Mouse (Mus musculus): ENCODE data around the gene Mapkap1.
A peak's percentile ranks its signal among the peaks of the same experiment; 100 is the strongest.

Gene Mapkap1

DNA sequence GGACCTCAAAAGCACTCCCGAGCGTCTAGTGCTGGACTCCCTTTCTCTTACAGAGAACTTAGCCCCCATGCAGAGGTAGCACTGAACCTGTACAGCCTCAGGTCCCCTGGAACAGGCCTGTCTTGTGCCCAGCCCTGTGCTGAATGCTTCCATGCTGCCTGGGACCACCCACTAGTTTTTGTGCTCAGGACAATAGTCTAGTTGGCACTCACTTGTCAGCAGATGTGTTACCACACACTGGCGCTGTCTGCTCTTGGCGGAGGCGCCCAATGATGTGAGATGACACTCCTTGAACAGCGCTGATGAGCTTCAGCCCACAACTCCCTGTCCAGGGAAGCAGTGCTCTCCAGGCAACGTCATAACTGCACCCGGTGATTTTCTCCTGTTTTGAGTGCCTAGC, 182.0 kb downstream of the Mapkap1 start:
- DNase-seq (ENCODE audit: low spot score): no peak

DNA sequence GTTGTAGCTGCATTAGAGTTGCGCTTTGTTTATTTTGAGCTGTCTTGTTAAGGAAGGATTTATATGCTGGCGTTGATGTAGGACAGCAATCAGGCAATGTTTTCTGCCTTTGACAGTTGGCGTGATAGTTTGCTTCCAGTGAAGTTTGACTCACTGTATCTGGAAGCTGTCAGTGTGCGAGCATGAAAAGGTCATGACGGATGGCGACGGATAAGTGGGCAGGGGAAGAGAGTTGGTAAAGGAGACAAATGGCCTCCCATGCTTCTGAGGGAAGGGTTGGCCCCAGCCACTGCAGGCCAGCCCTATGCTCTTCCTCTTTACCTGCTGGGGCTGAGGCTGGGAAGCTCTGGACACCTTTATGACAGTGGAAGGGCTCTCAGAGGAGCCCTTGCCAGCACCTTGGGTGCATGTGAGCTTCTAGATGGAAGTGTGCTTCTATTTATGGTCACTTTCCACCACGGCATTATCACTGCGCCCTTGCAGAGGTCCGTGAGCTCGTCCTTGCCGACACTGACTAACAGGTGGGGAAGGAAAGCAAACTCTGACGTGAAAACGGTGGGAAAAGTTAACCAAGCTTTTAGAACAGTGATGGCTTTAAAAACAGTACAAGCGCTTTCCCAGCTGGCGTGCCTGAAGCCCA, 185.3 kb downstream of the Mapkap1 start:
- no peak for DNase-seq (ENCODE audit: low spot score)

DNA sequence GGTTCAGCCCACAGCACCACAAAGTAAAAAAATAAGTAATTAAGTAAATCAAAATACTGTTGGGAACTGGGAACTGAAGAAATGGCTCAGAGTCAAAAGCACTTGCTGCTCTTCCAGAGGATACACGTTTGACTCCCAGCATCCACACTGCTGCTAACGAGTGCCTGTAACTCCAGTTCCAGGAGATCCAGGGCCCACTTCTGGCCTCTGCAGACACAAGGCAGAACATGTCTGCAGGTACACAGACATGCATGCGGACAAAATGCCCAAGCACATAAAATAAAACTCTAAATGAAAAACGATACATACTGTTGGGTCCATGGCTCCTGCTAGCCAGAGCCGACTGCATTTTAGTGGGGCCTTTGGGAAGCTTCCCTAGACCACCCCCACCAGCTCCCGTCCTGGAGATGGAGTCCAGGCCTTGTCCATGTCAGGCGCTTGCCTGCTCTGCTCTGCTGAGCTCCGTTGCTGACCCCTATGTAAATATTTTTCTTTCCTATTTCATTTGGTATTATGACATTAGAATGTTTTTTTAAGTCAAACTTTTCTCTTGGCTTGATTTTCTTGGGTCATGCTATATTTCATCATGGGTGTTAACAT, 185.9 kb downstream of the Mapkap1 start:
- DNase-seq (ENCODE audit: low spot score): no peak

DNA sequence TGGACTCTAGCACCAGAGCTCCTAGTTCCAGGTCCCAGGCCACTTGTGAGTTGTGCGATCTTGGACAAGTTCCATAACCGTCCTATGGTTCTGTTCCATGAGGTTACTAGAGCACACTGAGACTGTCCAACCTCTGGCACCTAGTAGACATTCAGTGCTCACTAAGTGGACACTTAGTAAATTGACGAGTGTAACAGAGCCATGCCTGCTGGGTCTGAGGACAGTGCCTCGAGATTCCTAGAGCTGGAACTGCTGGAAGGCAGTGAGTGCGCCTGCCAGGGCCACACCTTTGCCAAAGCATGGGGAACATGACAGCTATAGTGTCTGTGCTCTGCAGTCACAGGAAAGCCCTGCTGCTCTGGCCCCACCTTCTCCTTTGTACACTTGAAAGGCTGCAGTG, 187.4 kb downstream of the Mapkap1 start:
- DNase-seq (ENCODE audit: low spot score): no peak

DNA sequence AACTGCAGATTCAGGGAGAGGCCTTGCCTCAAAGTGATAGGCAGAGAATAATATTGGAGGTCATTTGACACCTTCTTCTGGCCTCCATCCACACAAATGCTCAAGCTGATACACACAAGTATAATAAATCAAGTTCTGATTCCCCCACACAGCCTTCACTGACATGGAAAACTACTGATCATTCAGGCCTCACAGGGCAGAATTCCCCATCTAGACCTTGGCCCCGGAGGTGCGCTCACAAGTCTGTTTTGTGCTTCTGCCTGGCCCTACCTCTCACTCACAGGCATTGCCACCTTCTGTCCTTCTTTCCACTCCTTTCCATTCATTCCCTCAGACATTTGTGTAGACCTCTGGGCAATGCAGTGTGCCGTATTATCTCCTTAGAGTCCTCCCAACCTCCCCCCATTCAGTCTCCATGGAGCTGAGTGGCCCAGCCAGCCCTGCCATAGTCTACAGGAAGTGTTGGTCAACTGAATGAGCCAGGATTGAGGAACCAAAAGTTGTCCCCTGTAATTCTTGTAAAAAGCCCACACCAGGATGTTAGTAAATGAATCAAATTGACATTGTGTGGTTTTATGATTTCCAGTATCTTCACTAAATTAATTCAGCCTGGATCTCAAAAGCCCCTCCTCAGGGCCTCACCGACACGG, 193.2 kb downstream of the Mapkap1 start:
- DNase-seq (ENCODE audit: low spot score): no peak

DNA sequence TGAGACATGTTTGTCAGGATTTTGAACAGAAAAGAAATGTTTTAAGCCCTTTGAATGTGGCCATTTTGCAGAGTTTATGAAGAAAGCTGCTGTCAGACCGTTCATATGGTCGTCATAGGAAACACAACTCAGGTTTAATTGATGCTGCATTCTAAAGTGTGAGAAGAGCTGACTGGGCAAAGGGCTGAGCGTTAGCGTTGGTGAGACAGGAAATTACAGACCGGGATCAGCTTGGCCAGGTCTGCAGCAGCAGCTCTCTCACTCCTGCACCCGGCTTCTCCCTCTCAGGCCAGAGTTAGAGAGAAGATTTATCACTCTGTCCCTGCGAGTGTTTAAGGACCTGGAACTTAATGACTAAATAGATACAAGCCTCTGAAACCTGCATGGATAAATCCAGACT, 194.2 kb downstream of the Mapkap1 start:
- no peak for DNase-seq (ENCODE audit: low spot score)

DNA sequence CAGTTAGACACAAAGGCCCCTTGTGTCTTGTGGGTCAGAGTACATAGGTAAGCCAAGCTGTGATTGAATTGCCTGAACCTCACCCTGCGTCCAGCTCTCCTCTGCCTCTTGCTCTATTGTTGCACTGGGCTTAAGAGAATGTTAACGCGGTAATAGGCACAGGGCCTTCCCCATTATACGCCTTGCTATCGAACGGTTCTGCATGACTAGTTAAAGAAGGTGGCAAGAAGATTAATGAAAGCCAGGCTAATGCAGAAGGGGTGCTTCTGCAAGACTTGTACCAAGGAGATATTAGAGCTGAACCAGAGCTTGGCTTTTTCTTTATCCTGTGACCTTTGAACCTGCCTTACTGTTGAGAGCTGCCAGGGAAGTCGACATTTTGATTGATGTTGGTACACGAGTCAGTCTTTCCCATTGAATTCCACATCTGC, 195.6 kb downstream of the Mapkap1 start:
- DNase-seq (ENCODE audit: low spot score): peak; percentile 64

DNA sequence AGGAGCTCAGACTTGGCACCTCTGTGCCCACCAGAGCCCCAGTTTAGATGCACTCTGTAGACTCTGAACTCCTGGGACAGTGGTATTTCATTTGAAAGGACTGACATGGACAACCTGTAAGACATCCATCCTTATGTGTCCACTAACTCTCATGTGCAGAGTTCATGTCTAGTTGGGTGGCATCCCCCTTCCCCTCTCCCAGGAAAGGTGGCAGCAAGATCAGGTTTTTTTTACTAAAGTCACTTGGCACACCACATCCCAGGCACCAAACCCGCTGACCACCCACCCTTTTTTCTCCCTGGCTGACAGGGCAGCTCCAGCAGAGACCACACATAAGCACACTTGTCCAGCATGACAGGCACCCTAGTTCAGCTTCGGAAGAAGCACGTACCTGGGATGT, 196.3 kb downstream of the Mapkap1 start:
- no peak for DNase-seq (ENCODE audit: low spot score)

DNA sequence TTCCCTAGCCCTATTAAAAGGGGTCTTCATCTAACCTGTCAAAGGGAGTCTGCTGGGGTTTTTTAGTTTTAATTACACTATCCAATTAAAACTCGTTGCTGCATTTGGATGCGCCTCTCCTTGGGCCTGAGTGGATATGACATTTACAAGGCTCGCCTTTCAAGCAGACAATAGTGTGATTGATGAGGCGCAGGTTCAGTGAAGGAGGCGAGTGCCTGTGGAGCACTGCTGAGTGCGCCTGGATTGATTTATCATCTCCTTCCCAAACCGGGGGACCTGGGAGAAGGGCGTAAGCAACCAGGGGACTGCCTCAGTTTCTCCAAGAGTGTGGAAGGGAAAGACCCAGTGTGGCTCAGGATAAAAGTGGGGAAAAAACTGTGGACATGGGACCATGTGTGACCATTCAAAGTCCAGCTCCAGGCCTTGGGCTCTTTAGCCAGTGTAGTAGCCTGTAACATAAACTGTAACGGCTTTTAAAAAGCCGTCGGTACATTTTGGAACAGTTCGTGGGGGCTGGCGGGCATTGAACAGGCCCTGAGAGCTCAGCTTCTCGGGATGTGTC, 197.2 kb downstream of the Mapkap1 start:
- no peak for DNase-seq (ENCODE audit: low spot score)

DNA sequence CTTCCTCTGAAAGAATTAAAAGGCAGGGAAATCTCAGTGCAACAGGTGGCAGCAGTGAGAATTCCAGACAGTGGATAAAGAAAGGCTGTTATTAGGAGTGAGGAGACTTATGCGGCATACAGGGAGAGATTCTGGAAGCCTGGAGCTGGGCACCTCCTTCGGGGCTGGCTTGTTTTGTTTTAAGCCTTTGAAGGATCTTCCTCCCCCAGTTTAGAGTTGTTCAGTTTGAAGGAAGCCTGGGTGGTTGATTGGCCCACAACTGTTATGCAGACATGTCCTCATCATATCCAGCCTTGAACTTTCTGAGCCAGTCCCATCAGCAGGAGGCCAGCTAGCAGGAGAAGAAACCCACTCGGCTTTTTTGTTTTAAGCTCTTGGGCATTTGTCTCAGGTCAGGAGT, 198.5 kb downstream of the Mapkap1 start:
- DNase-seq (ENCODE audit: low spot score): no peak

DNA sequence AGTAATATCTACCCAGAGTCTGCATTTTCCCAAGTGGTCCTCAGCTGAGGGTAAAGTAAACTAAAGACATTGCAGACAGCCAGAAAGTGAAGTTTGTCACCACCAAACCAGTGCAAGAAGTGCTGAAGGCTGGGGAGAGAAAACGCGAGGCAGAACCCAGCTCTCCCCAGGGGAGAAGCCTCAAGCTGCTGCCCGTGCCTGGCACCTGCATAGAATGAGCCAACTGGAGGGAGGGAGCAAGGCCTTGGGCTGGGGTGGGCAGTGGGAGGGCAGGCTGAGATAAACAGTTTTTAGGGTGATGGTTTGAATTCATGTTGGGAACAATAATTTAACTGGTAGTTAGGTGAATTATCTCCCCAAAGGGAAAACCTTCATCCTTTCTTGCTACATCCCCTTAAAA, 202.3 kb downstream of the Mapkap1 start:
- no peak for DNase-seq (ENCODE audit: low spot score)

DNA sequence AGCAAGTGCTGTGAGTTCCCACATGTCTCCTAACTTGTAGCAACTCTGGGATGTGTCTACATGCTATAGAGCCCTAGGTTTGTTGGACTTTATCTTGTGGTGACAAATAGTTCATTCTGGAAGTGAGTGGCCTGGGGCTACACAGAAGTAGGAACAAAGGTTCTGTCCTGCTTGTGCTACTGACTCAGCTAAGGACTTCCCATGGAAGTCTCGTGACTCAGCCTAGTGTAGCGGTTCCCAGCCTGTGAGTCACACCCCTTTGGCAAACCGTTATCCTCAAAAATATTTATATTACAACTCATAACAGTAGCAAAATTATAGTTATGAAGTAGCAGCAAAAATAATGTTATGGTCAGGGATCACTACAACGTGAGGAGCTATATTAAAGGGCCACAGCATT, 202.9 kb downstream of the Mapkap1 start:
- no peak for DNase-seq (ENCODE audit: low spot score)

DNA sequence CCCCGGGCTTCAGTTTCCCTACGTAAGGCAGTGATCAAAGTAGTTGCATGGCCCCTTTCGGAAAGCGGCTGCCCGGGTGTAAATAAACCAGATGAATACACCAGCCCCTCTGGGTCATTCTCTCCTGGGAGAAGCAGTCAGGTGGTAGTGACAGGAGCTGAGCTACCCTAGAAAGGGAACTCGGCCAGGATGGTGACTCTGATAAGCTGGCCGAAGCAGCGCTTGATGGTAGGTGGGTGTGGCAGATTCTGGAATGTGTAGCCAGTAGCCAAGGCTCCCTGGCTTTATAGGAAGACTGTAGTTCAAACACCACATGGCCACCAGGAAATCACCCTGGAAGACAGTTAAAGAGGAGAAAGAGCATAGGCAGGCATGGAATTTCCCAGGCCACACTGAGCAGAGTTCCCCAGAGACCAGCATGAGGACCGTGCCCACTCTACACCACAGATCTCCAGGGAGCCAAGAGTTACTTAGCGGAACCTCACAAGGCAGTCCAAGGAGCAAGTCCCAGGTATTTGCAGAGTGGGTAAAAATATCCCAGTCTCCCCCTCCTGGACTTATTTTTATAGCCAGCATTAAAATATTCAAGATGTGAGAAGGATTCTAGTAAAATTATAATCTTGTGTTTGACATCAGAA, 214.3 kb downstream of the Mapkap1 start:
- DNase-seq (ENCODE audit: low spot score): no peak

DNA sequence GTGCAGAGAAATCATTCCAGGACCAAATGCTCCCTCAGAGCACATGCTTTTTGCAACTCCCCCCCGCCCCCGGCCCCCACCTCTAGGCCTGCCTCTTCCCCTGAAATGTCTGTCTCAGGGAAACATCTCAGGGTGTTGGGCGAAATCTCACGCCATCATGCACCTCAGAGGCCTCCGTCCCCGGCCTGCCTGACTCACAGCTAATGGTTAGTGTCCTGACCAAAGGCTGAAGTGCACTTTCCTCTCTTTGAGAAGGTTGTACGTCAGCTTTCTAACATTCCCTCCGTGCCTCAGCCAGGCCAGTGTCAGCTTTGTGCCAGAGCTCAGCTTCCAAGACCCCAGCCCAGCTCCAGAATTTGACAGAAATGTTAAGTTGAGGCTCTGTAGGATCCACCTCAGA, 214.9 kb downstream of the Mapkap1 start:
- no peak for DNase-seq (ENCODE audit: low spot score)

DNA sequence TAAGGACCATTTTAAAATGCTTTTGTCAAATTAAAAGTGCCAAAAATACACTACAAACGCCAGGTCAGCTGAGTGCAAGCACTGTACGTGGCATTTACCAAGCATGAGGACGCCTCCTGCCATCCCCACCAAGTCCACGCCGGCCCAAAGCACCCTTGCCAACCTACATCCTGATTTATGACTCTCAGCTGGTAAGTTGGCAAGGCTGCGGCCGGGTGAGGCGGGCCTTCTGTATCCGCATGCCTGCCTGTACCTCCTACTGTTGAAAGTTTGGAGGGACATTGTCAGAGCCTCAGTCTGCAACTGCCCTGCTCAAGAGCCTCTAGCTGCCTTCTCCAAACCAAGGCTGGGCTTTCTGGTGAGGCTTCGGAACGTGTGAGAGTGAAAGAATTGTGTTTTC, 215.9 kb downstream of the Mapkap1 start:
- no peak for DNase-seq (ENCODE audit: low spot score)

DNA sequence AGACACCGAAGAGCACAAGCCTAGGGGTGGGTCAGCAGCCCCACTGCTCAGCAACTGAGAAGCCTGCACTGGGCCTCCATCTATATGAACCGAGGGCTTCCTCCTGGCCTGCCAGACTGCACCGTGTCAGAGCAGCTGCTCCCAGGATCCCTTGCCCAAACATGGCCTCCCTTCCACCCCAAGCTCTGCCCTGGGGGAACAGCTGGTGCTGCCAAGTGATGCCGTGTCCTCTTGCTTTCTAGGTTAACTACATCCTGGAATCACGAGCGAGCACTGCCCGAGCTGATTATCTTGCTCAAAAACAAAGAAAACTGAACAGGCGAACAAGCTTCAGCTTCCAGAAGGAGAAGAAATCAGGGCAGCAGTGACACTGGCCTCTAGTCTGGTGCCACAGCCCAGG, 216.6 kb downstream of the Mapkap1 start:
- no peak for DNase-seq (ENCODE audit: low spot score)

DNA sequence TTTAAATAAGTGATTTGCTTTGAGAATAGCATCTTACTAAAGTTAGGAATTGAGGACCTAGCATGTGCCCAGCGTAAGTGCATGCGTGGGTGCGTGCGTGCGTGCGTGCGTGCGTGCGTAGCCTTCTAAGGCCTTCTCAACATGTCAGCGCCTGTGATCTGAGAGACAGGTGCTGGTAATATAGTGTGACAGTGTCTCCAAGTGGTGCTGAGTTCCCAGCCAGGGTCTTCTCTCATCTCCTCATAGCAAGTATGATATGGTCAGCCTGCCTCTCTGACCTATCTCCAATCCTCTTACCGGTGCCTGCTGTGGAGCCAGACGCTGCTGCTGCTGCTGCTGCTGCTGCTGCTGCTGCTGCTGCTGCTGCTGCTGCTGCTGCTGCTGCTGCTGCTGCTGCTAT, 217.5 kb downstream of the Mapkap1 start:
- no peak for DNase-seq (ENCODE audit: low spot score)

DNA sequence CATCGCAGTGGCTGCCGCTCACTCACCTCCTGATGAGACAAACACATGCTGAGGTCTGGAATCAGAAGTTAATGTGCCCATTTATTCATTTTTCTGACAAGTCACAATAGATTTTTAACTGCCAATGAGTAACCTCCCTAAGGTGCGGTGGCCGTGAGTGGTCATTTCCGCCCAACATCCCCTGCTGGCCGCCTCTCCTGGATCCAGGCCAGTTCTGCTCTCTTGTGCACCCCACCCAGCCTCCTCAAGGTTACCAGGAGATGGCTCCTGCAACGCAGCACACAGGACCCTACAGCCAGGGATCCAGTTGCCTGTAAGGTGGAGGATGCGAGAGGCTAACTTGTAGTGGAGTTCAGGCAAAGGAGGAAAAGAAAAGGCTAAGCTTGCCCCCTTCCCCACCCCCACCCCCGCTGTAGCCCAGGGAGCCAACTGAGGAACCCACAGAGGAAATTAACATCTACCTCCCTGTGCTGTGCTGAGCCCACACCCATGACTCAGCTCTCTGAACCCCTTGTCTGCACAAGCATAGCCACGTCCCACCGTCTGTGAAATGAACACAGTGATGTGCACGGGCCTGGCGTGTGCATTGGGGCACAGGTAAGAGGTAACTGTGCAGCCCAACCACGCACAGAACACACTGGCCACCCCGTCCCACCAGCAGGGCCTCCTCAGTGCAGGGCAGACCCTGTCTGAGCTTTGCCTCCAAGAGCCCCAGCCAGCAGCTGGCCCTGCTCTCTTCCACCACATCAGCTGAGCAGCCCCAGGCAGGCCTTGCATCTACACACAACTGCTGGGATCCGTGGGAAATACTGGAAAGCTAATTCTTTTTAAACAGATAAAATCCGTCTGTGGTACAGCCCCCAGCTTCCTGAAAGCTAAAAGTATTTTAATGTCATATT, 221.0 kb downstream of the Mapkap1 start:
- DNase-seq (ENCODE audit: low spot score): no peak

DNA sequence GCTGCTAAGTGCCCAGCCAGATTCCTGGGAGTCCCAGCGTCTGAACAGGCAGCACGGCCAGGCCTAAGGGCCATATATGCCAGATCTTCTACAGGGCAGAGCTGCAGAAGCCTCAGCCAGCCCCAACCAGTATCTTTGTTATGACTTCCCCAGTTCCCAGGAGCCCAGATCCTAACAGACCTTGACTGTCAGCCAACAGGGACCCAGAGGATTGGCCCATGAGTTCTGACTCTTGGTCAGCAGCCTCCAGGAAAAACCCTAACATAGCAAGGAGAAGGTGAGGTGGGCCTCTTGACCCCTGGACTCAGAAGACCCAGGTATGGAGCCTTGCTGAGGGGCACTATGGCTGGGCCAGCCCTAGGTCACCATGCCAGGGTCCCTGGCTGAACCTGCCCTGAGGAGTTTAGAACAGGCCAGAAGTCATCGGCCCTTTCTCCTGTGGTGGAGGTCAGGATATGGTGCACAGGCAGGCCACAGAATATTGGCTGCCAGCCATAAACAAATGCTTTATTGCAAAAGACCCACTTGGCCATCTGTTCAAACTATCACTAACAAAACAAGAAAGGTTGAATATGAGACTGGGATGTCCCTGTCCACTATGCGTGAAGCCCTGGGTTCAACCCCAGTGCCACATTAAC, 222.5 kb downstream of the Mapkap1 start:
- DNase-seq (ENCODE audit: low spot score): no peak

DNA sequence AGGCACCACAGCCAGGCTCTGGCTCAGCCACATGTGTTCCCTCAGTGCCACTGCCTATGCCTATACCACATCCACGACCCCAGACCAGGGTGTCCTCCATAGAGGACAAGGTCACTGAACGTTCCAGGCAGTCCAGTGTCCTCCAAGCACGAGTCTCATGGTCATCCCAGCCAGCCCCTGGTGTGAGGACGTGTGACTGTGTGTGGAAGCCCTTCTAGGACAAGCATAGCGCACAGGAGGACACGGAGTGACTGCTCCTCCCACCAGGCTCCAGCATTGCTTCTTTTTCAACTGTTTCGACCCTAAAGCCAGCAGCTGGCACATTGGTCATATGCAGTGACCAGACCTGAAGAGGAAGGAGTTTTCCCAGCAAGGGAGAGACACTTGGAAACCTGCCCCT, 223.2 kb downstream of the Mapkap1 start:
- DNase-seq (ENCODE audit: low spot score): no peak

DNA sequence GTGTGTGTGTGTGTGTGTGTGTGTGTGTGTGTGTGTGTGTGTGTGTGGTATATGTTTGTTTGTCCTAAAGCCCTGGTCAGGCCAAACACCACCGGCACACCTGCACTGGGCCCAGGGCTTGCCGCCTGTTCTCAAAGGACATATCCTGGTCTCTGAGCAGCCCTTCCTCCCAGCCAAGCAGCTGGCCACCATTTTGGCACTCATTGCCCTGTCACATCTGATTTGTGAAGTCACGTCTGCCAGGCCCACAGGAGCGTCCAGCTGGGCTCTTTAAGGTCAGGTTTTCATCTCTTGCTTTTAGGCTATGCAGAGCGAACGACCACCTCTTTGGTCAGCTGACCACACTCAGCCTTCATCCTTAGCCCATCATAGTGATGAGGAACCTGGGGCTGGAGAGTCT, 223.9 kb downstream of the Mapkap1 start:
- peak; percentile 39 for DNase-seq (ENCODE audit: low spot score)
